Mouse (Mus musculus): ENCODE data around the gene Prtg.

The Prtg gene

DNA sequence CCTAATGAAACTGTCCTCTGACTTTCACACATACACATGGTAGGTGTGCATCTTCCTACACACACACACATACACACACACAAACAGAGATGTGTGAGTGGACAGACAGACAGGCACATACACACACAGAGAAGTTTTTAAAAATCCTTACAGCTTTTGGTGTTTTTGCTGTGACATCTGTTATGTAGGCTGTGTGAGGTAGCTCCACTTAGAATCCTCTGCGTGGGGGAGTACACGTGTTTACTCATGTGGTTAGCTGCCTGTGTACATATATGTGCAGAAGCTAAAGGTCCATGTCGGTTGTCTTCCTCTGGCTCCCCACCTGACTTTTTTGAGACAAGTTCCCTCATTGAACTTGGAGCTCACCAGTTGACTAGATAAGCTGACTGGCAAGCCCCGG is 56.3 kb downstream of the Prtg start:
- no peak for DNase-seq (ENCODE audit: low spot score)

DNA sequence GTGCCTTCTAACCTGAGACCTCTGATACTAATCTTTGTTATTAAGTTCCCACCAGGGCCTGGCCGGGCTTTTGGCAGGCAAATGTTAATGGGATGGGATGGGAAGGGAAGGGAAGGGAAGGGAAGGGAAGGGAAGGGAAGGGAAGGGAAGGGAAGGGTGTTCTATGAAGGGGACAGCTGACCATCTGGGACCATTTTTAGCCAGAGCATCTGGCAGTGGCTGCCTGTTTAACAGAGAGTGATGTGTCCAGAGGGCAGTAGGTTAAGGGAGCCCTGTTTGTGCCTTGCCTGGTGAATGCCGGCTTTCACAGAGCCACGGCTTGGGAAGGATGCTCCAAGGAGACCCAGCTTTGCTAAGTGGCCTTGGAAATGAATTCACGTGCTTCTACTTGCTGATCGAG is 57.1 kb downstream of the Prtg start:
- no peak for DNase-seq (ENCODE audit: low spot score)

DNA sequence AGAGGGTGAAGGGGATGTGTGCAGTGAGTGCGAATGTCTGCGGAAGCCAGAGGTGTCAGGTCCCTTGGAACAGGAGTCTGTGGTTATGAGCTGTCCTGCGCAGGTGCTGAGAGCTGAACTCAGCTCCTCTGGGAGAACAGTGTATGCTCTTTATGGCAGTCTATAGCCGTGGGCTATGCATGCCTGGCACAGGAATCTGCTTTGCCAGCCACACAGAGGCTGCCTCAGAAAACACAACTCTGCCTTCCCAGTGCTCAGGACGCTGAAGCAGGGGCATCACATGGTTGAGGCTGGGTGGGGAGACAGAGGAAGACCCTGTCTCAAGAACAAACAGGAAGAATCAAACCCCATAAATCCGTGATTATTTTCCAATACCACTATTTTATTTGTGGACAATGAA is 60.8 kb downstream of the Prtg start:
- DNase-seq (ENCODE audit: low spot score), result no peak

DNA sequence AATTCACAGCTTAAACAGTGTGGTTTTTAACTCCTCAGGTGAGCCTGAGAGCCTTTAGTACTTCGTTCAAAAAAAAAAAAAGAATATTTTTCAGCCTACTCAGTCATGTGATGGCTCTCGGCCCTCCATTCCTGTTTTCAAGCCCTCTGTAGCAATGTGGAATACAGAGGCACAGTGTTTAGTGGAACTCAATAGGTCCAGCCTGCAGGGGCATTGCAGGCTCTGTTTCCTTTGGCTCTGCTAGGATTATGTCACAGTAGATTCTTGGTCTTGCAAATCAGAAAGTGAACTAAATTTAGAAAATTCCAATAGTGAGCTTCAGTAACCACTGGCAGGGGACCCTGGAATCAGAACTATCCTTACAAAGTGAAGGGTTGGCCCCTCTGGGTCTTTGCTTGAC is 62.1 kb downstream of the Prtg start:
- no peak for DNase-seq (ENCODE audit: low spot score)

DNA sequence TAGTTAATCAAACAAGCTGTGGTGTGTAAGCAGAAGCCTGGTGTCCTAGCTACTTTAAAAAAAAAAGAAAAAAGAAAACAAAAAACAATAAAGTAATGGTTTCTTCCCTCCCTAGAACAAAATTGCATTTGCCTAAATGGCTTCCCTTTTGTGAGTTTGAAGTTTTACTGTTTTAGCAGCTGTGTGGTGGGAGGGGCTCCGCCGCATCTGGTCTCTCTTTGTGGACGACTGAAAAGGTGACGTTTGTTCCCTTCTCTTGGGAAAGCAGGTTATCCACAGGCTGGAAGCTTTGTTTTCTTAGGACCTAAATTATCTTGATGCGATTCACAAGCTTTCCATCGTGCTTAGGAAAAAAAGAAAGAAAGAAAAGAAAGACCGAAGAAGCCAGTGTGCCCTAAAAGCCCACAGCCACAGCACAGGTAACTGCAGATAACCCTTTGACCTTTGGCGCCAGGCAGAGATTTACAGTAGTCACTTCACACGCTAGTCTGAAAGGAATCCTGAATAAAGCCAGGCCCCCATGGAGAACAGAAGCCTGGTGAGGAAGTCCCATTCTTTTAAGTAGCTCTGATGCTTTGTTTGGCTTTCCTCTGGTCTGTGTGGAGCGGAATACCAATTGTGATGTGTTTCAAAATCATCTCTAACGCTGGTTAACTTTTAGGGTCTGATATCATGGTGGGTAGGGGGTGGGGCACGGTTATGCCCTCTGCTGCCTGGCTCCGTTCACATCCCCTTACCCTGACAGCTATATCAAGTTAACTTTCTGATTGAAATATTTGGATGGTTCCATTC is 65.0 kb downstream of the Prtg start:
- no peak for DNase-seq (ENCODE audit: low spot score)

DNA sequence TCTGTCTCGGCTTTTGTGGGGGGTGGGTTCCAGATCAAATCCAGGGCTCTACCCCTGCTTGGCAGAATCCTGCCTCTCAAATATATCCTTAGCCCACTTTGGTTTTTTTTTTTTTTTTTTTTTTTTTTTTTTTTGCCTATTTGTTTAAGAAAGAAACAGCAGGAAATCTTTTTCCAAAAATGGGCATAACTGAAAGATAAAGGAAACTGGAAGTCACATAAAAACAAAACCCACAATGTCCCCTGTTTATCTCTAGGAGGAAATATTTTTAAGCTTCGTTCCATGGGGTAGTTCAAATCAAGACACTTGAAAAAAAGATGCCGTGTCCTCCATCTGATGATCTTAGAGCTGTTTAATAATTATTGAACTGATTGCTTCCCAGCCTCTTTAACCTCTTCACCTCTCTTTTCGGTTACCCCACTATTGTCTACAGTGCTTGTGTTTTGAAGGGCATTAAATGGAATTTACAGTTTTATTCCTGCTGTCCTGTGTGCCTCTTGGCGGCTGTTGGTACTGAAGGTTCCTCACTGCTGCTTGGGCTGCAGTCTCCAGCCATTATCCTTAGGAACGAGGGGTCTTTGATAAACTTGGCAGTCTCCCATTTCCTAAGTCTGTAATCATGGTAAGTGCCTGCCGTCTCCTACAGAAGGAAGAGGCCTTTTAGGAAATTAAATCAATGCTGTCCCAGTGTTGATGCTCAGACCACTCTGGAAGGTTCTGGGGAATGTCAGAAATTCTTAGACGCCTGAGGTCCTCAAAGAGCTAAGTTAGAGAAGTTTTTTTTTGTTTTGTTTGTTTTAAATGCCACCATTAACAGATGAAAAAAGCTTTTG is 65.8 kb downstream of the Prtg start:
- no peak for DNase-seq (ENCODE audit: low spot score)

DNA sequence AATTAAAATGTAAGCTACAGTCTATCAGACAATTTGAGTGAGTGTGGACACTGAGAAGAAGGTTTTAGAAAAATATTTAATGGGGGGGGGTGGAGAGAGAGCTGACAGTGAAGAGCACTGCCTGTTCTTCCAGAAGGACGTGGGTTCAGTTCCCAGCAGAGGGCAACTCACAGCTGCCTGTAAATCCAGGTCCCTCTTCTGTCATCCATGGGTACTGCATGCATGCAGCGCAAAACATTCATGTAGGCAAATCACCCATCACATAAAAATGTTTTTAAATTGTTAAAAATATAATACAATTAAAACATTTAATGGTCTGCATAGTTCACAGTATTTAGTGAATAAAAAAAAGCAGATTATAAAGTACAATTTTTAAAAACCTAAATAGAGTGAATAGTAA is 69.2 kb downstream of the Prtg start:
- DNase-seq (ENCODE audit: low spot score), result no peak

DNA sequence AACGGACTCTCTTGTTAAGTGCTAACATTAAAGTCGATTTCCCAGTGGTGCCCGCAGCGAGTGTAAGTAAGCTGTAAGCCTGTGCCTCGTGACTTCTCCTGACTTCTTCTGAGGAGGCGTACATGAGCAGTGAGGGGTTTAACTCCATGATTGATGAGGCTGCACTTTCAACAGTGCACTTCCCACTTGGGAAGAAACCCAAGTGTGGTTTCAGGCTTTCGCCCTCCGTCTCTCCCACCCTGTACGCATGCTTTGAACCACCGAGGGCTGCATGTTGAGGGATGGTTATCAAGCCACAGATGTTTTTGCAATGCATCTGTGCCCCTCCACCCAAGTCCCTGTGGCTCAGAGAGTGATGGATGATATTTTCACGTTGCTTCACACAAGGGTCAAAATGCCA is 71.2 kb downstream of the Prtg start:
- DNase-seq (ENCODE audit: low spot score), result no peak

DNA sequence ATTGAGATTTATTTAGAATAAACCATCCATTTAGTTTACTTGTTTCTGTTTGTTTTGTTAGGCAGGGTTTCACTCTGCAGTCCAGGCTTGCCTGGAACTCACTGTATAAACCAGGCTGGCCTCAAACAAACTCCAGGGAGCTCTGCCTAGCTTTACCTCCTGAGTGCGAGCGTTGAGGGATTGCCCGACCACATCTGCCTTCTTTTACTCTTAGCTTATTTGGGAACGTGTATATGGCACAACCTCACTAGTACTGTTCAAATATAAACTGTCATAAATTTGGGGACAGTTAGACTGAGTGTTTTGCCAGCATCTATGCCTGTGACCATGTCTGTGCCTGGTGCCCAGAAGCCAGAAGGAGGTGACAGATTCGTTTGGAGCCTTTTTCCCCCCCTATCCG is 72.0 kb downstream of the Prtg start:
- DNase-seq (ENCODE audit: low spot score), result no peak

DNA sequence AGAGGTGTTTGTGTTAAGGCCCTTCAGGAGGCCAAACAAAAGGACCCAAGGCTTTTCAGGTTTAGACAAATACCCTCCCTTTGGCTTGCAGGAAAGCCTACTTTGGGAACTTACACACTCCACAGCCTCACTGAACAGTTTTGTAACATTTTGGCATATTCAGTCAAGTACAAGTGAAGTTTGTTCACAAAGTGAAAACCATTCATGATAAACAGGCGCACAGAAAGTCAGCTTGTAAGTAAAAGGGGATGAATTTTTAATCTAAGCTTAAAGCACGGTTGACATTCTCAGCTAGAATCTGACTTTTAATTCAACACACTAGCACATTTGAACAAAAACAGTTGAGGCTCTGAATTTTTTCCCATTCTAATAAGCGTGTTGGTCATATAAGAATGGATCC is 72.9 kb downstream of the Prtg start:
- no peak for DNase-seq (ENCODE audit: low spot score)

DNA sequence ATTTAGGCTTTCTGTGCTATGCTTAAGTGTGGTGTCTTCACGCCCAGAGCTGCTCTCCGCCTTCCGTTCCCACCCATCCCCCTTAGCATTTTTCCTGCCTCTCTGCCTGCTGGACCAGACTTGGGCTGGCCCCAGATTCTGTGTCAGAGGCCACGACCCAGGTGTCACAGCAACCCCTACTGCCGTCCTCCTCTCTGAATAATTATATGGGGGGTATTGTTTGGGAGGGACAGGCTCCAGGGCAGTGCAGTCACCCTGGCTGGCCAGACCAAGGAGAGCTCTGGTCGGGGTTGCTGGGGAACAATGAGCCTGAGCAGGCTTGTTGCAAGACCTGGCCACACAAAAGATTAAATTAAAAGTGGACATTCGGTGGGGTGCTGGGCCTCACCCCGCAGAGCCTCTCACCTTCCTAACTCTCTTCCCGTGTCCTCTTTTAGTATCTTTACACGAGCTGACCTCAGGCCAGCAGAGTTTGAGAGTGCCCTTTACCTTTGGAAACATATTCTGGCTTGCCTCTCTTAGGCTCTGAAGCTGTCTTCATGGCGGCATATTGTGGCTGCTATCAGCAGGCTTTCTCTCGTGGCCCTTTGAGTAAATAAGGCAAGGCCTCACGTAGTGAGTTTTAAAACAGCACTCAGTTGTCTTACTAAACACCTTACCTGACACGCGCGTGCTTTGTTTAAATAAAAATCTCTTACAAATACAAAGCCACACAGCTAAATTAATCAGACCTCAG is 73.7 kb downstream of the Prtg start:
- DNase-seq (ENCODE audit: low spot score), result no peak

DNA sequence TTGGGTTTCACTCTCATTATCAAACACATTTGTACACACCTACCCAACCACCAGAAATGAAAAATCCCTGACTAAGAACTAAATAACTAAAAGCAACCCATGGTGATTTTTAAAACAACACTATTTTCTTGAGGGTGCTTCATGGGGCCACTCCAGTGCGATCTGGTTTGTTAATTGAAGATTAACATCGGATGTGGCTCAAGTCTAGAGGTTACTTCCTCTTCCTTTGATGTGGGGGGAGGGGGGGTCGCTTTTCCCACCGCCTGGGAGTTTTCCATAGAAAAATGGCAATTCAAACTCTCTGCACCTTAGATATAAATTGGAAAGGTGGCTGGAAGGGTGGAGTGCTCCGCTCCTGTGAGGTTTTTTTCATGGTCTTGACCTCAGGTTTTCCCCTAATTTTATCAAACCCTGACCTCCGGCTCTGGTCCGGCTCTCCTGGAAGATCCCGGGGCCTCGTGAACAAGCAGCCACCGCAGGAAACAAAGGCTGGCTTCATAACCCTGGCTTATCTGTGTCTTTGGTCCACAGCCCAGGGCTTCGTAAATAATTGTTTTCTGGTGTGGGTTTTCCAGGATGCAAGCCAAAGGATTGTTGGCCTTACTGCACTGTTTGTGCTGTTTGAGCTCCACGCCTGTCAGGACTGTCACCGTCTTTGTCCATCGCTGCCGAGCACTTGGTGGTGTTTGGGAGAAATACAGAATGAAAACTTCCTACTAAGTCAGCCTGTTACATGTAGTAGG is 74.5 kb downstream of the Prtg start:
- no peak for DNase-seq (ENCODE audit: low spot score)

DNA sequence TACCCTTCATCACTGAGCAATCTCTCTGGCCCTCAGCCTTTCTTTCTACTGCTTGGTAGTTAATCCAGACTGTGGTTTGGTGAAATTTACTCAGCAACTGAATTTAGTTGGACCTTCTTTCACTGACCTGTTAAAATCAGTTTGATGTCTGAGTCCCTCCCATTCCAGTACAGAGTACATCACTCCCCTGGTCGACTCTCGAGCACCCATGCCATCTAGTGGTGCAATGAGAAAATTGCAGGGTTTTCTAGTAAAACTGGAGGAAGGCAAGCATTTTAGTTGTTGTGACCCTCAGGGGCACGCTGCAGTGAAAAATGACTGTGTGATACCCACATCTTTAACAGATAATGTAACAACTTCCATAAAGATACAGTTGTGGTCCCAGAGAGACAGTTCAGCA is 77.3 kb downstream of the Prtg start:
- no peak for DNase-seq (ENCODE audit: low spot score)

DNA sequence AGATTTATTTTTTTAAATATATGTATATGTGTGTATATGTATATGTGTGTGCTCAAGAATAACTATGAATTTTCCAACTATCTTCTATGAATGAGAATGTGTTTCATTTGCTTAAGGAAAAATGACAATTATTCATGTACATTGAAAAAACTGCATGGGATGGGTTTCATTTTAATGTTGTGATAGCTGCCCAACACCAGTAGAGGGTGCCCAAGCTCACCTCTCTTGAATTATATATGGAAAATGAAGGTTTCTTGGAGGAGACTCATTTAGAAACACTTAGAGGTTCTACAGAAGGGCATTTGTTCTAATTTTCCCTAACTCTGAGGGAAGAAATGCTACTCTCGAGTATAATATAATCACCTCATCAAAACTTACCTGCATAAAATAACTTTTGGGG is 83.1 kb downstream of the Prtg start:
- no peak for DNase-seq (ENCODE audit: low spot score)

DNA sequence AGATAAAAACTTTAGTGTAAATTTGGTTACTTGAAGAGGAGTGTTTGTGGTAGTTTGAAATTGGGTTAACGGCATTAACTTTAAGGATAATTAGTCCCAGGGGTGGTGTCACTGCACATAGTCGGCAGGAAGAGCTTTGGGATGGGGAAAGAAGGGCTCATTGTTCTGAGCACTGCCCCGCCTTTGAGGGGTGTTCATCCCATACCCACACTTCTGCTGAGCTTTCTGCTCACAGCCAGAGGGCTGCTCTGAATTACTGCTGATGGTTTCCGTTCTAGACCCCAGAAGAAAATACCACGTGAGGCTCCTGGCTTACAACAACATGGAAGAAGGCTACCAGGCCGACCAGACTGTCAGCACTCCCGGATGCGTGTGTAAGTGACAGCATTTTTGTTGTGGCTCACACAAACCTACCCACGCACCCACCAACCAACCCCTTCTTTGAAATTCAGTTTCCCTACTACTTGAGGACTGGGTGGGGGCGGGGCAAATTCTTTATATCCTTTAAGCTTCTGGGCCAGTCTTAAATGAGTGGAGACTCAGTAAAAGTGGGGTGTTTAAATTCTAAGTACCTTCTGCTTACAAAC is 83.9 kb downstream of the Prtg start:
- no peak for DNase-seq (ENCODE audit: low spot score)

DNA sequence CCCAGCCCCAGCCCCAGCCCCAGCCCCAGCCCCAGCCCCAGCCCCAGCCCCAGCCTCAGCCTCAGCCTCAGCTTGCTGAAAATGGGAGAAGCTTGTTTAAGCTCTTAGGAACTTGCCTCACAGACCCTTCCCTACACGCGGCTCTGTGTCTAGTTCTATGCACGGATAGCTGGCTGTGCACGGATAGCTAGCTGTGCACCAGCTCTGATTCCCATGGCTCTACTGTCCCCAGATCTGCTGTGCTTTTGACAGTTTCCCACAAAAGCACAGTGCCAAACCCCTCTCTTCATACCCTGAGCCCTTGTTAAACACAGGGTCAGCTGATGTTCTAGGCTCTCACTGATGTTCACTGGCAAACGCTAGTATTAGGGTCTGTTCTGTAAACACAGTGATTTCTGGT is 86.1 kb downstream of the Prtg start:
- no peak for DNase-seq (ENCODE audit: low spot score)

DNA sequence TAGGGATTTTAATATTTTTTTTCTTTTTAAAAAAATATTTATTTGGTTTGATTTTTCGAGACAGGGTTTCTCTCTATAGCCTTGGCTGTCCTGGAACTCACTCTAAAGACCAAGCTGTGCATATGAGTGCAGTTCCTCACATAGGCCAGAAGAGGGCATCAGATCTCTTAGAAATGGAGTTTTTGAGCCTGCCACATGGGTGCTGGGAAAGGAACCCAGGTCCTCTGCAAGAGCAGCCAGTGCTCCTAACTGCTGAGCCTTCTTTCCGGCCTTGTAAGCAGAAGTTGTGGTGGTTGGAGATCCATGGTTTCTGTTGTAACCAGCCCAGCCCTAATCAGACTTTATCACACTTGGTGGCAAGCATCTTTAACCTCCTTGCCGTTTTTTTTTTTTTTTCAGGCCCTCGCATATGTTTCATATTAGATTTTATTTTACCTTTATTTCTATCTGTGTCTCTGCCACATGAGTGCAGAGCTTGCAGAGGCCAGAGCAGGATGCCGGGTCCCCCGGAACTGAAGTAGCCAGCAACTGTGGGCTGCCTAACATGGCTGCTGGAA is 88.2 kb downstream of the Prtg start:
- no peak for DNase-seq (ENCODE audit: low spot score)

DNA sequence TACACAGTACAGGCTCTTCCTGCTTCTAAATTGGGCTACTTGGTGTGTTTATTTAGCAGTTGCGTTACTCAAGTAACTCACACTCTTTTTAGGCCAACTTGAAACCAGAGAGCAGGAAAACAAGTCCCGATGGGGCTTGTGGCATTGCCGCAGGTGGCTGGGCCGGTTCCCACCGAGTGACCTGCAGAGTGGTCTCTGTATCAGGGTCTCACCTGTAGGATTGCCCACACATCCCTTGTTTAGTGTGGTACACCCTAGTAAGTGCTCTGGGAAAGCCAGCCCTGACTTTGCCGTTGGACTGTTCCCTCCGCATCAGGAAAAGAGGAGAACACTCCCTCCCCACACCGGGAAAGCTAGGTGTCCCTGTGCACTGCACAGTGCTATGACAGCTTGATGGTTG is 95.4 kb downstream of the Prtg start:
- DNase-seq (ENCODE audit: low spot score), result no peak

DNA sequence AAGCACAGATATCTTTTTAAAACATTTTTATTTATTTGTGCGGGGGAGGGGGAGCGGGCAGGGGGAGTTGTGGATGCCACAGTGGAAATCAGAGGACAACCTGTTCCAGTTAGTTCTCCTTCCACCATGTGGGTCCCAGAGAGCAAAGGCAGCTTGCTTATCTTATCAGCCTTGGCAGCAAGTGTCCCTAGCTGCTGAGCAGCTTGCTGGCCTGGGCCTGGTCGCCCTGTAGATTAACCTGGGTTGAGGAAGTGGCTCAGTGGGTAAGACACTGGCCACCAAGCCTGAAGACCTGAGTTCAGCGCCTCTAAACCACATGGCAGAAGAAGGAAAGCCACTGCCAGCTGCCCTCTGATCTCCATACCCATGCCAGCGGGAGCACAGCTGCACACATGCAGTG is 95.9 kb downstream of the Prtg start:
- no peak for DNase-seq (ENCODE audit: low spot score)

DNA sequence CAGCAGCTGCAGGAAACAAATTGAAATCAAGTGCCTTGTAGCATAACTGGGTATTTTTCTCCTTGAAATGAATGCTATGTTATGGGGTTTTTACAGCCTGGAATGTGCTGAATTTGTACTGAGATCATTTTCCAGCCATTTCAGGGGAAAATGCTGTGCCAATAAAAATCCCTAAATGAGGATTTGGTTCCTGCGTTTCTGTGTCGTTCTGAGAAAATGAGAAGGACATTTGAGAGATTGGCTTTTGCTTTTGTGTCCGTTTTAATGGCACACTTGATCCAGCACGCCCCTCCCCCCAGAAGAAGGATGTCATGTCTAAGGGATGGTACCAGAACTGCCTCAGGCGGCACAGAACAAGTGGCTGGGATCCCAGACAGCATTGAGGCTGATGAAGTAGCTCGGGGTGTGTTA is 100.0 kb downstream of the Prtg start:
- no peak for DNase-seq (ENCODE audit: low spot score)

DNA sequence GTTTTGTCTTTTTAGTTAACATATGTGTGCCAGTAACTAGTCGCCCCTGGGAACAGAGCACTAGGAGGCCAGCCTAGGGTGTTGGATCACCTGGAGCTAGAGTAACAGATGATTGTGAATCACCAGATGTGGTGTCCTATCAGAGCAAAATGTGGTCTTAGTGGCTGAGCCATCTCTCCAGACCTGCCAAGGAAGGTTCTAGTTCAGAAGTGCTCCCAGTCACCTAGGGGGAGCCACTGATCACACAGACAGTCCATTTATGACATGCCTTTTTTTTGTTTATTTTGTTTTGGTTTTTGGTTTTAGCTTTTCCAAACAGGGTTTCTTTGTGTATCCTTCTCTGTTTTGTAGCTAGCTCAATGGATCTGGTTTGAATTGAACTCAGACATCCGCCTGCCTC is 104.7 kb downstream of the Prtg start:
- no peak for DNase-seq (ENCODE audit: low spot score)

DNA sequence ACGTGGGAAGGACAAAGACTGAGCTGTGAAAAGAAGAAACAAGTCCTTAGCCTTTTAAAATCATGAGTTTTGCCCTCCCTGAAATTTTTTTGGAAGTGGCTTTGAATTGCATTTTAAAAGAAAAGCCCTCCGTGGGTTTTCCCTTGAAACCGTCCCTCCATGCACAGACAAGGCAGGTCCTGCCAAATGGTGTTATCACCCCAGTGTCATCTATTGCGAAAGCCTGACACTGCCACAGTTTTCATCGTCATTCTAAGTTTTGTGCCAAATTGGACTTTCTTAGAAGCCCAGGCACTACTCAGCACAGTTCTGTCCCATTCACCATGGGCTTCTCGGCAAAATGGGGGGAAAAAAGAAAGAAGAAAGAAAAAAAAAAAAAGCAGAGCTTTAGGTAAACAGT is 106.9 kb downstream of the Prtg start:
- no peak for DNase-seq (ENCODE audit: low spot score)
